Mouse (Mus musculus) stomach, postnatal 0 days (tissue): ENCODE results near the gene Crygn.

Experiments
- CTCF ChIP-seq: IDR thresholded peaks from 2 replicates; pipeline ENCODE4 v1.5.1; 2016; ENCODE audit warnings: antibody characterized with exemption, low read depth, mild to moderate bottlenecking, moderate library complexity
- EP300 ChIP-seq: optimal IDR thresholded peaks from 2 replicates; pipeline ENCODE3; 2016; ENCODE audit warnings: antibody characterized with exemption

DNA sequence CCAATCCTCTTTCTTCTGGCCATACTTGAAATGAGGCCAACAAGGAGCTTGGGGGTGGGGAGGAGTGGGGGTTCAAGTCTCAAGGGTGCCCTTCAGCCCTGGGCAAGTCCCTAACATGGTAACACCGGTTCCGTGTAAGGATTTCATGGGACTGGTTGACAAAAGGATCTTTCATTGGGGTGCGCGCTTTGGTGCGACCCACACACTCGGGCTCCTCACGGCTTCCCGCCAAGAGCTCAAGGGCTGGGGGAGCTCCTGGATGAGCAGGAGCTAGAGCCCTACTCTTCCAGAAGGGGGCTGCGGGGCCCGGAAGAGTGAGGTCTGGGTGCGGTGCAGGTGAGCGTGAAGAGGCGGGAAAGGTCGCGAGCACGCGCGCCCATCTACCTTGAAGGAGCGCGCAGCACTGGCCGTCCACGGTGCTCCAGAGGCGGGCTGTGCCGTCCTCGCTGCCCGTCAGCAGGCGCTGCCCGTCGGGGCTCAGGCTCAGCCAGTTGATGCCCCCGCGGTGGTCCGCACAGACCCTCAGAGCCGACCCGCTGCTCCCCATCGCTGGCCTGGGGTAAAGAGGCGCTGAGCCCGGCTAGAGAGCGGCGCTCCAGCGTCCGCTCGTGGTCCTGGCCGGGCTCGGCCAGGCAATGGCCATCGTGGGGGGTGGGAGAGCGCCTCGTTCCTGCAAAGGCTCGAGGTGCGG lies 27.9 kb downstream of the Crygn start:
- TF ChIP-seq CTCF (no peak), EP300 (no peak)
